Mouse (Mus musculus): ENCODE measurements around the gene Fam129a. TPM values are rescaled to one million over a fixed set of nuclear protein-coding genes. Genes with fewer than 3 reads are reported as not detected.
"Not testable (repeated sequence)": the region's sequence is repeated elsewhere in the genome, so short reads cannot be mapped to it uniquely, and the experiment has no call there.

Fam129a gene
- total RNA-seq, 2 experiments from 2014 or later, result 6.1 to 13.4 TPM

DNA sequence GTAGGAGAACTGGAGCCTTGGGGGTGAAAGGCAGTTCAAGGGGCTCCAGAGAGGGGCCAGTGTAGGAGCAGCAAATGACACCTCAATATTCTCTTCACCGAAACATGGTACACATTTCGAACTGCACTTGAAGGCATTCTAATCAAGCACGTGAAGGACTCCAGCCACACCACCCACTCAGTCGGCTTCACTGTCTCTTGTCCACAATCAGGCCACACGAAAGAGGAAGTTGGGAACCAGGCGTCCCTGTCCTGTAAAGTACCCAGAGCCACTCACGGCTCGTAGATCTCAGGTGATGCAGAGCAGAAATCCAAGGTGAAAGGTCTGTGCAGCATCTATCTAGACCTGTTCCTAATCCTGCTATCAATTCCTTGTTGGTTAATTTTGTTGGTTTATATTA lies 147.6 kb downstream of the Fam129a start:
- ATAC-seq (replicated peaks; ENCODE audit: low FRiP score, poor library complexity, severe bottlenecking), result no peak

DNA sequence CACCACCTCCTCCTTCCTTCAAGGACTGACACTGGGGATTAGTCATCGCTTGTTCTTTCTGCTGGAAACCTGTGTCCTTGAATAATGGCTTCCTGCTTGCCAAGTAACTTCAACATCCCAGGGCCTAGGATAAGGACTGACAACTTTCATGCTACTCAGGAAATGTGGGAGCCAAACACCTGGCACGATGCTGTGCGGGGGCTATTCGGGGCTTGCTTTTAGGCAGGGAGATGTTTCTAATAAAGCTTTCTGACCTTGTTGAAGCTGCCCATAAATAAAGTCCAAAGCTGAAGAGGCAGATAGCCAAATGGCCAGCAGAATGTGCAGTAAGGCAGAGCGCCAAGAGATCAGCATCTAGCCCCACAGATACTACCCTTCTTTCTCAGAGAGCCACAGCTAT lies 148.9 kb downstream of the Fam129a start:
- ATAC-seq (replicated peaks; ENCODE audit: low FRiP score, poor library complexity, severe bottlenecking), result no peak

DNA sequence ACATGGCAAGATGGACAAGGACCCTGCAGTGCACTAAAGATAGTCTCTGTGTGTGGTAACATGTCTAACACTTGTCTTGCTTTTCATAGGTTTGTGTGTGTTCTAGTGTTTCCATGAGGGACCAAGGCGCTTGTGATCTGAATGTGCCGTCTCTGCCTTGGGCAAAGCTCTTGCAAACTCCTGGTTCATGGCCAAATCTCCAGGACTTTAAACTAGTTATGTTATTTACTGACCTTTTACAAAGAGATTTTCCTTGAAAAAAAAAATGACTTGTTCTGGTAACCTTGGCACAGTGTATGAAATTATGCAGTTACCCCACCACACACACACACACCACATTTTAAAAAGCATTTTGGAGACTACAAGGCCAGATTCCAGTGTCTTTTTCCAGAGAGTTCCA lies 149.6 kb downstream of the Fam129a start:
- ATAC-seq (replicated peaks; ENCODE audit: low FRiP score, poor library complexity, severe bottlenecking), result no peak

DNA sequence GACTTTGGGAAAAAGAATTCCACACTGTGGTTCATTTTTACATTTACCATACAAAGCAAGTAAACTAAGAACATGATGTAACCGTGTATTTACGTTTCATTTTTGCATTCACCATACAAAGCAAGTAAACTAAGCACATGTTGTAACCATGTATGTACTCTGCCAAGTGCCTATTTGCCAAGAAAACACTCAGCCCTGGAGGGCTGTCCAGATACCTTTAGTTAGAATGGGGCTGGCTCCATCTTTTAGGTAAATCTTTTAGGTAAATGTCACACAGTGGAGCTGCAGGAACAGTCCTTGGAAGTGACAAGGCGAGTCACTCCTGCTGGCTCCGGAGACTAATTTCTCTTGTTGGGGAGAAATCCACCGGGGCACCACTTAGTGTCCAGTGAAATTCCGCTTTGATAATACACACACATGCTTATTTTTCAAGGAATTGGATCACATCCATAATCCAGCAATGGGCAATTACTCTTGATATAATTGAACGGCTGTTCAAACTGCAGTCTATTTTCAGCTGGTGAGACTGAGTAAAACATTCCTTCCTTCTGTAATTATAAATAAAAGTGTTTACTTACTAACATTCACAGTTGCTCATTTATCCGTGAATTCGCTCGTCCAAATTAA lies 150.5 kb downstream of the Fam129a start:
- no peak for ATAC-seq (replicated peaks; ENCODE audit: low FRiP score, poor library complexity, severe bottlenecking)

DNA sequence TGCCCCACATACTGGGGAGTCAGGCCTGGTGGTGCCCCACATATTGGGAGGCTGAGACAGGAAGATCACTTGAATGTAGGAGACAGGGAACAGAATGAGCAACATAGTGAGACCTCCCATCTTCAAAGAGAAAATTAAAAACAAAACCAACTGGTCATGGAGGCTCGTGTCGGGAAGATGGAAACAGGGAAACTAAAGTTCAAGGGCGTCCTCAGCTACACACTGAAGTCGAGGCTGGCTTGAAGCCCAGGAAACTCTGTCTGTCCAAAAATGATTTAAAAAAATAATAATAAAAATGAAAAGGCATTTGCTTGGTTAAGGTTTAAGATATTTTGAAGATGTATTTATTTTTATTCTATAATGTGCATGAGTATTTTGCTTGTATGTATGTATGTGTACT lies 152.8 kb downstream of the Fam129a start:
- no peak for ATAC-seq (replicated peaks; ENCODE audit: low FRiP score, poor library complexity, severe bottlenecking)

DNA sequence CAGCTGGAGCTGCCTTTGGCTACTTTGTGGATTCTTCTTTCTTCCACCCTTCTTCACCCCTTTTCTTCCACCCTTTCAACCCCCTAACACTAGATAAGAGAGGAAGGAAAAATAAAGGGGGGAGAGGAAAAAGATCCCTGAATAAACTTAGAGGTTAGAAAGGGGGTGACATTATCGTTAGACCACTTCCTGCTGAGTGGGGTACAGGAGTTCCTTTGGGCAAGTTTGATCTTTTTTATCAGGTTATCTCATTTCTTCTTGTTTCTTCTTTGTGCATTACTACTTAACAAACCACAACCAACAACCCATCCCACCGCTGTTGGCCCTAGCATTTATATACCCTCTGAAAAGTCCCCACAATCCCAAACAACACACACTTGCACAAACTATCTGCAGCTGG lies 154.6 kb downstream of the Fam129a start:
- ATAC-seq (replicated peaks; ENCODE audit: low FRiP score, poor library complexity, severe bottlenecking), result no peak

DNA sequence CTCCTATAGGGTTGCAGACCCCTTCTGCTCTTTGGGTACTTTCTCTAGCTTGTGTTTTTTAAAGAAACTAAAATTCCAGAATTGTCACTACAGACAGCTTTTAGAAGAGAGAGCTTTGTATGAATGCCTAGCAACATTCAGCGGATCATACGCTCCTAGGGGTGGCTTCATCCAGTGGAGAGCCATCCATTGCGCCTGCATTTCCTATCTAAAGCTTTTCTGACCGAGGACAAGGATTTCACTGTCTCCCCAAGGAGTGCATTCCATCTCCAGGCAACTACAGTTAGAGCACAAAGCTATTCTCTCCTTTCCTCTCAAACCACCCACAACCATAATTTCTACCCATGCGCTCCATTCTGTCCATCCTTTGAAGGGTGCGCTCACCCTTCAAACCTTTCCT lies 155.4 kb downstream of the Fam129a start:
- no peak for ATAC-seq (replicated peaks; ENCODE audit: low FRiP score, poor library complexity, severe bottlenecking)

DNA sequence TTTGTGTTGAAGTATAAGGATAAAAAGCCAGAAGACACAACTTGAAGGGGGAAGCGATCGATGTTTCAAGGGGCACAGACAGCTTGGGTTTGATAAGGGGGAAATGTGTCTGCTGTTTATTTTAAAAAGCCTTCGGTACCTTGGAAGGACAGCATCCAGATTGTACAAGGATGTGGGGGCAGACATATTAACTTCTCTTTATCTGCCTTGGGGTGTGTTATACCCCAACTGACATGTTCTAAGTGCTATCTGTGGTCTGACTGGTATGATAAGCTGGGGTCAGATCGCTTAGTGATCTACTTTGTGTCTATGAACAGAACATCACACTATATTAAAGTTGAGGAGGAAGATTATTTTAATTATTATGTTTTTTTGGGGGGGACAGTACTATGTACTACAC lies 157.2 kb downstream of the Fam129a start:
- no peak for ATAC-seq (replicated peaks; ENCODE audit: low FRiP score, poor library complexity, severe bottlenecking)

DNA sequence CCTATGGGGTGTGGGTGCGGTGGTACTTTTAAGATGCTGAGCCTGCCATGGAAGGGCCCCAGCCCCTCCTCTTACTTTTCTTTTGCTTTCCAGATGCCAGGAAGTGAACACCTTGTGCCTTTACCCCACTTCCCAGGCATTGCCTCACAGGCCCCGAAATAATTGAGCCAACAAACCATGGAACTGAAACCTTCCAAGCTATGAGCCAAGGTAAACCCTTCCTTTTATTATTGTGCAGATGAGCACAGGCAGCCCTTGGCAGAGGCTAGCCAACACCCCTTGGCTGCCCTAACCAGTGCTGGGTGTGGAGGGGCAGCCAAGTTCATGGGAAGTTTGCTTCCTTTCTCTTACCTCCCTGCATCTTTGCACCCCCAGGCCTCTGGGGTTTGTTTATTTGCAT lies 166.2 kb downstream of the Fam129a start:
- ATAC-seq (replicated peaks; ENCODE audit: low FRiP score, poor library complexity, severe bottlenecking), result no peak

DNA sequence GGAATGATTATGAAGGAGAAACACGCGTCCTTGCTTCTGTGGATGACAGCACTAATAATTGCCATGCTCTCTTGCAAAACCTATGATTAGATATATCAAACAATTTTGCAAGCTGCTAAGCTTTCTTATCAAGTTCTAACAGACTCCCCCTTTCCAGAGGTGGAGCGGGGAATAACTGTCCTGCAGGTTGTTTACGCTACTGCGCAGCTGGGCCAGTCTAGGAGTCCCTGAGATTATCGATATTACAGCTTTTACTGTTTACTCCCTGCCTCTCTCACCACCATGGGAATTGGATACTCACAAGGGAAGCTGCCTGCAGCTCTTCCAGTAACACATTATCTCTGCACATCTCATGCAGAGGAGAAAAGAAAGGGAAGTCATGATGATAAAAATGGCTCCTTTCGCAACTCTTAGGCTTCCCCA lies 170.2 kb downstream of the Fam129a start:
- ATAC-seq (replicated peaks; ENCODE audit: low FRiP score, poor library complexity, severe bottlenecking), result peak; percentile 75

DNA sequence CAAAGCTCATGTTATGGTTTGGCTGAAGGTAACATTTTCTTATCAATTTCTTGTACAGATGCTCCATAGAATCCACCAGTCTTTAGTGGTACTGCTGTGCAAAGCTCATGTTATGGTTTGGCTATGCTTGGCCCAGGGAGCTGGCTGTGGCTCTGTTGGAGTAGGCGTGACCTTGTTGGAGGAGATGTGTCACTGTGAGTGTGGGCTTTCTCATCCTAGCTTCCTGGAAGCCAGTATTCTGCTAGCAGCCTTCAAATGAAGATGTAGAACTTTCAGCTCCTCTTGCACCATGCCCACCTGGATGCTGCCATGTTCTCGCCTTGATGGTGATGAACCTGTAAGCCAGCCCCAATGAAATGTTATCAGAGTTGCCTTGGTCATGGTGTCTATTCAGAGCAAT lies 178.9 kb downstream of the Fam129a start:
- not testable (repeated sequence) for ATAC-seq (replicated peaks; ENCODE audit: low FRiP score, poor library complexity, severe bottlenecking)

DNA sequence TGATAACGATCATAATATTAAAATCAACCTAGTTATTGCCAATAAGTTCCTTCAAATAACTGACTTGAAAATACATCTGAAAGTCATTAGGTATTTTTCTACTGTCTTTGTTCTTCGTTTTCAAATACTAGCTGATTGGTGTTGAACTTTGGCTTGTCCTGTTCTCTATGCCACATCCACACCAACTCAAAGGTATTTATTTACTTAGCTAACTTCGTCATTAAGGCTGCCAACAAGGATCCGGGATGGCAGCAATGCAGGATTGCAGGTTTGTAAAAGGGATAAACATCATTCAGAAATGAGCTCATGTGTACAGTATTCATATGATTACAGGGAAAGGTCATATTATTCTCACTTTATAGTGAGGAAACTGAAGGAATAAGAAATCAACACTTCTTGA lies 182.0 kb downstream of the Fam129a start:
- no peak for ATAC-seq (replicated peaks; ENCODE audit: low FRiP score, poor library complexity, severe bottlenecking)

DNA sequence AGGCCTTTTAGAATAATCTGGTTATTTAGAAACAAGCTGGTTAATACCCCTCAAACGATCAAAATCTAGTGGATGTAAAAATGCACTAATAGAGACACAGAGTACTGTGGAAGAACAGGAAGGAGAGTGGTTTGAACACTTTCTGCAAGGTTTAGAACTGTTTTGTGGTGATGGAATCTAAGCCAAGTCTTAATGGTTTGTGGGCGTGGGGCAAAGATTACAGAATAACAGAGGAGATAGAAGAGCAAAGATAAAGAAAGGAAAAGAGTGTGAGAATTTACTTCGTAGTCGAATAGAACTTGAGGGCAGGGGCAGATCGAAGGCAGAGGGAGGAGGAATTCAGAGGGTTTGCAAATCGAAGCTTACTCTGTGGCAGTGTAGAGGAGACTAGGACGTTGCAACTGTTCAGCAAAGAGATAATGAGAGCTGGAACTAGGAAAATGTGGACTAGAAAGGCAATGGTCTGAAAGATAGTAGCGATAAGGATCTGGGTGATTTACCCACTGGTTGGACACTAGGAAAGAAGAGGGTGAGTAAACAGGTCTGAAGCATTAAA lies 182.5 kb downstream of the Fam129a start:
- no peak for ATAC-seq (replicated peaks; ENCODE audit: low FRiP score, poor library complexity, severe bottlenecking)

DNA sequence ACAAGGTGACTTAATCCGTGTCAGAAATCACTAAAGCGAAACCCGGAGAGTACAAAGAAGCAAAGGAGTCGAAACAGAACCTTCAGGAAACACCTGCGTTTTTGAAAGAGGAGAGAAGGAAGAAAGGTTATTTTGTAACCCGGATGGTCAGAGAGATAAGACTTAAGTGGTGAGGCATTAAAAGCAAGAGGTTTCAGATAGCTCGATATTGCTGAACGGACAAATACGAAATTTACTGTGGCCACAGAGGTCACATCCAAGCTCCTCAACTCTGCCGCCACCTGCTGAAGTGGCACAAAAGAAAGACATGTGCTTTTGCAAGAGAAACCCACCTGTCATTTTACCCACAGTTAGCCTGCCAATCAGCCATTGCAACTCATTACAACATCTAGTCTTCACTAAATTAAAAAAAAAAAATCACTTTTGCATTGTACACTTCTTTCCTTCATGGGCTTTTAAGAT lies 183.1 kb downstream of the Fam129a start:
- ATAC-seq (replicated peaks; ENCODE audit: low FRiP score, poor library complexity, severe bottlenecking), result no peak

DNA sequence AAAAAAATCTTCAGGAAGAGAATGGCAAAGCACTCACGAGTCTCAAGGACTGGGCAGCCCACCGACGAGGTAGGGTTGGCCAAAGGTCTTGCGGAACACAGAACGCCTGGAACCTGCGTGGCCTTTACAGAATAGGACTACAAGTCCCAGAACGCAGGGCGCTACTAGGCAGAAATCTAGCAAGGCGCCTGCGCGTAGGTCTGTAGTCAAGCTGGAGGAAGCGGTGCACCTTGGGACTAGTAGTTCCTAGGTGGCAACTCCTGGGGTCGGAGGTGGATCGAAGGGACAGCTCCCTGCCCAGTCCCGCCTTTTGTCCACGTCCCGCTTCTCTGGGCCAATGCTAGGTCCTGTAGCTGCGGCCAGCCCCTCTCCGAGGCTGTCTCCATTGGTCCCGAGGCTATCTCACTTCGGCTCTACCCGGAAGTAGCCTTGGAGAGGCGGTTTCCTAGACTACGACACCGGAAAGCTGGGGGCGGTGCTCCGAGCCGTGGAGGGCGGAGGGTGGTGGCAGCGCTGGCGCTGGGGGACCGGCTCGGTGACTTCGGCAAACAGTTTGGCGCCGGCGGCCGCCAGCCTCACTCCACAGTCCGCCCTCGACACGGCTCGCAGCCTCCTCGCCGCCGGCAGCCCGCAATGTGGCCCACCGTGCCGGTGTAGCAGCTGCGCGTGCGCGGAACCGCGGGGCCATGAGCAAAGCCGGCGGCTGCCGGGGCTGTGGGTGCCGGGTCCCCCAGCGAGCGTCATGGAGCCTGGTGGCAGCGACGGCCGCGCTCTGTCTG lies 184.1 kb downstream of the Fam129a start, which contains the start of gene Edem3:
Gene Edem3, plus strand, starts transcription at position 491 of the 779 bp plus-strand sequence.
- peak; percentile 96 for ATAC-seq (replicated peaks; ENCODE audit: low FRiP score, poor library complexity, severe bottlenecking)

DNA sequence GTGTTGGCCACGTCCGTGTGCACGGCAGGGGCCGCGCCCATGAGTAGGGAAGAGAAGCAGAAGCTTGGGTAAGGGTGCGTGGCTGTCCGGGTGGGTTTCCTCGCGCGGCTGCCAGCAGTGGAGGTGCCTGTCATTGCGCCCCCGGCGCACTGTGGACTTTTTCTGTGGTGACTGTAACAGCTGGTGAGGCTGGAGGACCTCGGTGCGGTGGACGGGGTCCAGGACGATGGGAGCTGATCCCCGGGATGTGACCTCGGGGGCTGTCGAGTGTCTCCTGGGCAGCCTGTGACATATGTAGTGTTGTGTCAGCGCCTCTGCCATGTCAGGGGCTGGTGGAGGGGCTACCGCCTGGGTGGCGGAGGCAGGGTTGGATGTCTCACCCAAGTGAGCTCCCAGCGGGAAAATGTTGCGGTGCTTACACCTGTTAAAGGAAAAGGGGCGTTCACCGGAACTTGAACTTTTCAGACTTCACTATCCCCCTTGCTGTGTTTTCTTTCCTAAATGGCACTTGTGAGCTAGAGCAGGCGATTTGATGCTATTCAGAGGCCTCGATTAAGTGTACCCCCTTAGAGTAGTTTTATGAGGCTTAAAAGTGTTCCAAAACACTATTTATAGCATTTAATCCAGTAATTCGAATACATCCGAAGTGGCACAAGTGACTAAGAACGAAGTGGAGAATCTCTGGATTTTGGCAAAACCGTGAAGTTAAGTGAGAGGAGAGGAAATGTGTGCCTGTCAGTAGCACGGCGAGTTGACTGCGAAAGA lies 184.9 kb downstream of the Fam129a start:
- ATAC-seq (replicated peaks; ENCODE audit: low FRiP score, poor library complexity, severe bottlenecking), result peak; percentile 22

DNA sequence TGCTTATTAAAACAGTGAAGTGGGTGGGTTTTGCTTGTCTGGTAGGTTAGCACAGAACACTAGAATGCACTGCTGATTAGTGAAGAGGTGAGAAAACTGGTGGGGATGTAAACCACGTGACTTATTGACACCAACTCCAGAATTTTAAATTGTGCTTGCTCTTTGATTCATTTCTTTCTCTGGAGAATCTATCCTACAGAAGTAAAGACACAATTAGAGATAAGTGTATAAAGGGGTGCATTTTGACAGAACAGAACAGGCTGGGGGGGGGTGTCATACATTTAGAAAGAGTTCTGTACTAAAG lies 185.4 kb downstream of the Fam129a start:
- no peak for ATAC-seq (replicated peaks; ENCODE audit: low FRiP score, poor library complexity, severe bottlenecking)

DNA sequence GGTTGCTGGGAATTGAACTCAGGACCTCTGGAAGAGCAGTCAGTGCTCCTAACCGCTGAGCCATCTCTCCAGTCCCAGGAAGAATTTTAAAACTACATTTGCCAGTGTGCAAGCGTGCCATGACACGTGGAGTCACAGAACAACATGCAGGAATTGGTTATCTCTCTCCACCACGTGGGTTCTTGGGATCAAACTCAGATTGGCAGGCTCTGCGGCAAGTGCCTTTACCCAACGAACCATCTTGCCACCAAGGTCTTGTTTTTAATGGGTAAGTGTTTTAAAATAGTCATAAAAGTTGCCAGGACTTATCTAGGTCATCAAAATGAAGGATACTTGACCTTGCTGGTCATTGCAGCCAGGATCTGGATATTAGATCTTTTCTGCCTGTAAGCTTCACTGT lies 187.3 kb downstream of the Fam129a start:
- ATAC-seq (replicated peaks; ENCODE audit: low FRiP score, poor library complexity, severe bottlenecking), result no peak

DNA sequence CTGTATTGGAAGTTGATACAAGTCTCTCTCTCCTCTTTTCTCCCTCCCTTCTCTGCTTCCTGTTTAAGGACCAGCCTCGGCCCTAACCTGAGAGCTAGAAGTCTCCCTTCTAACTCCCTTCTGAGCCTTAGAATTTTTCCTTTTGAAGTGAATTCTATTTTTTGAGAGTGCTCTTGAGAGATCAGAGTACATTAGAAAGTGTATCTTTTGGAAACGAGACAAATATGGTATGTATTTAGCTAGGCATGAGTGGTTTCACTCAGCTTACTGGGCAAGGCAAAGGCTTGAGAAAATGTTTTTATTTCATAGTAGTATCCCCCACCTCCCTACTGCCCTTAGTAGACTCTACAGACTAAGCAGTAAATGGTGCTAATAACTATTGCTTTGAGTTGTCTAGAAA lies 188.0 kb downstream of the Fam129a start:
- no peak for ATAC-seq (replicated peaks; ENCODE audit: low FRiP score, poor library complexity, severe bottlenecking)

DNA sequence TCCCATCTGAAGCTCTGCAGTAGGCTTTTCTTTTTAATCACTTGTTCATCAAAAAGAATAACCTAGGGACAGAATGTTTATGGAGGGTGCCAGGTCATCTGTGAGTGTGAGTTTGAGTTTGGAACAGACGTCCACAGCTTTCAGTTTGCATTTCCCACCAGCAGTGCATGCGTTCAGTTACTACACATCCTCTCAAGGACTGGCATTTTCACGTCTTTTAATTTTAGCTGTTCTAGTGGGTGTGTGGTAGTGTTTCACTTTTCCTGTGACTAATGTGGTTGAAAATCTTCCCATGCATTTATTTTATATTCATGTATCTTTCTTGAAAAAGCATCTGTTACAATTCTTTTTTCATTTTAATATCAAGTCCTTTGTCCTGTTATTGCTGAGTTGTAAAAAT lies 193.2 kb downstream of the Fam129a start:
- ATAC-seq (replicated peaks; ENCODE audit: low FRiP score, poor library complexity, severe bottlenecking), result no peak

DNA sequence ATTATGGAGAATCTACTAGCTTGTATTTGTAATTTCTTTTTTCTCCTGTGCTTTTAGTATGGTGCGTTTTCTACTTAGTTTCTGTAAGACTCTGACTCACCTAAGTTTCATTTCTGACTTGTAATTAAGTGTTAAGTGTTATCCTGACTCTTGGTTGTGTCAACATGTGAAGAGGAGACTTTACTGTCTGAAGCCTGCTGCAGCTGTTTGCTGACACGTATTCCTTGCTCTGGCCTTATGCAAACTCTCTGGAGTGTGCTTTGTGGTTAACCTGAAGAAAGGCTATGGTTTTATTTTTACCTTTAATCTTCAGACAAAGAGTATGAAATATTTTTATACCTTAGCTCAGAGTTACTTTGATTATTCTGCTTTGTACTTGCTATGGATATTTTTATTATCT lies 195.2 kb downstream of the Fam129a start:
- no peak for ATAC-seq (replicated peaks; ENCODE audit: low FRiP score, poor library complexity, severe bottlenecking)
